Mouse (Mus musculus) bone marrow, adult 2 months (tissue): ENCODE measurements around the gene Myocos. TPM values are rescaled to one million over a fixed set of nuclear protein-coding genes. Genes with fewer than 3 reads are reported as not detected.

Experiments used
- H3K27ac ChIP-seq: fragments of 200-500 bp; 2 replicates; pipeline ENCODE4 v1.5.1; 2012; ENCODE audit warnings: low read depth, mild to moderate bottlenecking, control low read depth, inconsistent platforms, low read length; ENCODE audit not compliant: control insufficient read depth, poor library complexity, insufficient read depth
- H3K4me1 ChIP-seq: fragments of 200-500 bp; 2 replicates; pipeline ENCODE4 v1.6.1; 2011; ENCODE audit warnings: low read length; ENCODE audit not compliant: control insufficient read depth, insufficient read depth
- H3K4me3 ChIP-seq: fragments of 200-500 bp; replicated peaks from 2 replicates; pipeline ENCODE3; 2011; ENCODE audit warnings: mild to moderate bottlenecking, low read depth, low read length, control low read depth; ENCODE audit not compliant: control insufficient read depth
- CTCF ChIP-seq: fragments of 200-500 bp; IDR thresholded peaks from 2 replicates; pipeline ENCODE4 v1.5.1; 2011; ENCODE audit warnings: low read length, control low read depth; ENCODE audit not compliant: control insufficient read depth, insufficient read depth
- POLR2A ChIP-seq: fragments of 200-500 bp; IDR thresholded peaks from 2 replicates; pipeline ENCODE4 v1.6.1; 2011; ENCODE audit warnings: low read depth, mild to moderate bottlenecking, control low read depth, low read length, borderline replicate concordance; ENCODE audit not compliant: control insufficient read depth
- WGBS: fragments of 180-500 bp; shearing (Covaris S2); methylation state at CpG from one replicate; pipeline ENCODE4 v1.1.7; 2018; 5-methylcytosine and 5-hydroxymethylcytosine counted together
- polyA plus RNA-seq: library from polyadenylated mRNA; stranded (reverse); fragments of >200 nt; gene quantifications from 2 replicates; pipeline ENCODE4 v1.2.4, GENCODE M21; 2011; ENCODE audit warnings: low replicate concordance; ENCODE audit not compliant: missing spikeins, insufficient read depth, insufficient read length

The Myocos gene
- polyA plus RNA-seq = not detected in 2 replicates

- Histone ChIP-seq H3K4me3 (no peak within 1 kb of the TSS), H3K4me1 (no peaks in the 10 kb centered on the region), H3K27ac (no peak within 1 kb of the TSS)
- WGBS = 82% methylated on average over 7 of the region's 7 CpGs
- TF ChIP-seq CTCF (no peak), POLR2A (no peak)
These were observed at the start of gene Myocos for GRCm38 (mm10) chr1:162658119-162658518. TSS of gene Myocos (minus strand) at chr1:162658219.

GRCm38 (mm10) chr1:162700389-162701066, 42.5 kb upstream of the Myocos start:
- WGBS = 76% methylated on average over 8 of the region's 8 CpGs
- Histone ChIP-seq H3K4me1 (no peaks in the 10 kb centered on the region), H3K4me3 (no peak overlapping the region), H3K27ac (no peak overlapping the region)
- TF ChIP-seq POLR2A (no peak), CTCF (no peak)

- WGBS = over 99% methylated on average over 6 of the region's 6 CpGs
- TF ChIP-seq CTCF (no peak), POLR2A (no peak)
- H3K4me3 ChIP-seq = no peak overlapping the region
- no peaks in the 10 kb centered on the region for H3K4me1 ChIP-seq
- no peak overlapping the region for H3K27ac ChIP-seq
These were observed 39.8 kb upstream of the Myocos start for GRCm38 (mm10) chr1:162697866-162698265.

- Histone ChIP-seq H3K4me3 (no peak overlapping the region), H3K4me1 (no peaks in the 10 kb centered on the region), H3K27ac (no peak overlapping the region)
- 85% methylated on average over 2 of the region's 2 CpGs for WGBS
- TF ChIP-seq POLR2A (no peak), CTCF (no peak)
These were observed 35.7 kb upstream of the Myocos start for GRCm38 (mm10) chr1:162693721-162694120.

GRCm38 (mm10) chr1:162665486-162666174, 7.6 kb upstream of the Myocos start:
- TF ChIP-seq POLR2A (no peak), CTCF (no peak)
- no peaks in the 10 kb centered on the region; the same call in 1 of the 2 replicates for H3K4me1 ChIP-seq
- H3K27ac ChIP-seq = no peak overlapping the region
- H3K4me3 ChIP-seq = no peak overlapping the region
- WGBS = 5% methylated on average over 11 of the region's 11 CpGs

DNA sequence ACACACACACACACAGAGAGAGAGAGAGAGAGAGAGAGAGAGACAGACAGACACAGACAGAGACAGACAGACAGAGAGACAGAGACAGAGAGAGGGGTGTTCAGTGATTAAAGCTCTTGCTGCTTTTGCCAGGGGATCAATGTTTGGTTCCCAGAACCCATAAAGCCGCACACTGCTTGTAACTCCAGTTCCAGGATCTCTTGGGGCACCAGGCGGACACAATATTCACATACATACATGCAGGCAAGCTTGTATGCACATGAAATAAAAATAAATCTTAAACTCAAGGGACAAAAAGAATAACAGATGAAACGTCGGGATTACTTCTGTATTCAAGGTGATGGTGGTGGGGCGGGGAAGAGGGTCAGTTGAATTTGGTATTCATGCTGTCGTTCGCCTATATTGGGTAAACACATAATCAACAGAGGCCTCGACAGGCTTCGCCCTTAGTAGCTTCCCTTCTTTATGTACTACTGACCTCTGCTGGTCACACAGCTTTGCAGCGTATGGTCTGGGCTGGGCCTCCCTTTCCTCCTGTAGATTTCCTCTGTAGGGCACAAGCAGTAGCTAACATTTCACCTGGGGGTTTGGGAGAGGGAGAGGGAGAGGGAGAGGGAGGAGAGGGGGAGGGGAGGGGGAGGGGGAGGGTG, 6.9 kb upstream of the Myocos start:
- H3K4me1 ChIP-seq = no peaks in the 10 kb centered on the region; the same call in 1 of the 2 replicates
- no peak overlapping the region for H3K4me3 ChIP-seq
- TF ChIP-seq CTCF (peak; percentile 76), POLR2A (no peak)
- 18% methylated on average over 10 of the region's 10 CpGs for whole genome bisulfite sequencing
- no peak overlapping the region for H3K27ac ChIP-seq

DNA sequence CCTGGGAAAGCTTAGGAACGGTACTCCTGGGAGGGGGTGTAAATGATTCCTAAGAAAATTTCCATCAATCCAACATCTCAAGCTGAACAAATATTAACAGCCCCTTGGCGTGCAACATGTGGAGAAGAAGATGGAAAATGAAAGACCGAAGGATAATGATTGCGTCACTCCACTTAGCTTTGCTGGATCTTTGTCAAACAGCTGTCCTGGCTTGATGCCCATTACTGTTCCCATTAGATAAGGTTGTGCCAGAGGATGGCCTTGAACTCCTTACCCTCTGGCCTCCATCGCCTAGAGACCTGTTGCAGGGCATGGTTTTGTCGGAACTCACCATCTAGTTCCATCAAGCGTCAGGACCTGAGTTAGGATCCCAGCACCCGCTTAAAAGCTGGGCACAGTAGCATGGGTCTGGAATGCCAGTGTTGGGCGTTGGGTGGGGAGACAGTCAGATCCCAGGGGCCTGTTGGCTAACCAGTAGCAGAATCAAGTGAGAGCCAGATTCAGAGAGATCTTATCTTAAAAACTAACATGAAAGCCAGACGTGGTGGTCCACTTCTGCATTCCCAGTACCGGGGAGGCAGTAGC, 2.3 kb upstream of the Myocos start:
- no peak overlapping the region for H3K4me3 ChIP-seq
- 68% methylated on average over 11 of the region's 11 CpGs for WGBS
- no peaks in the 10 kb centered on the region for H3K4me1 ChIP-seq
- no peak for TF ChIP-seq CTCF
- TF ChIP-seq POLR2A = no peak
- no peak overlapping the region for H3K27ac ChIP-seq

GRCm38 (mm10) chr1:162648416-162648815, 9.6 kb downstream of the Myocos start:
- no peaks in the 10 kb centered on the region for H3K4me1 ChIP-seq
- WGBS = 87% methylated on average over 14 of the region's 14 CpGs
- TF ChIP-seq POLR2A (no peak), CTCF (no peak)
- no peak overlapping the region for H3K27ac ChIP-seq
- H3K4me3 ChIP-seq = no peak overlapping the region
